Mouse (Mus musculus): ENCODE measurements around the gene Rora.

Rora gene

DNA sequence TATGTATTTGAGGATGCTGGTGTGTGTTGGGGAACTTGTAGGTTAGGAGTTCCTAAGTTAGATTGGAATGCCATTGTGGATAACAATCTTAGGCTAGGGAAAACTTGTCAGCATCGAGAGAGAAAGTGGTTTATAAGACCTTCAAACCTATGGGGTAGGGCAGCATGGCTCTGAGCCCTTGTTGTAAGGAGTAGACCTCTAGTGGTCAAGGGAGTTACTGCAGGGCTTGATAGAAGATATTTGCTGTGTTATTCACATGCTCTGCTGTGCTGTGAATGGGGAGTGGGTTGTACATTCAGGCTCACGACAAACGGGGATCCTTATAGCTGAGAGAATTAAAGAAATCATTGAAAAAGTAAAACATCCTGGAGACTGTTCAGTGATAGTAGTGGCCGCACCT is 35.8 kb downstream of the Rora start:
- DNase-seq, result no peak

DNA sequence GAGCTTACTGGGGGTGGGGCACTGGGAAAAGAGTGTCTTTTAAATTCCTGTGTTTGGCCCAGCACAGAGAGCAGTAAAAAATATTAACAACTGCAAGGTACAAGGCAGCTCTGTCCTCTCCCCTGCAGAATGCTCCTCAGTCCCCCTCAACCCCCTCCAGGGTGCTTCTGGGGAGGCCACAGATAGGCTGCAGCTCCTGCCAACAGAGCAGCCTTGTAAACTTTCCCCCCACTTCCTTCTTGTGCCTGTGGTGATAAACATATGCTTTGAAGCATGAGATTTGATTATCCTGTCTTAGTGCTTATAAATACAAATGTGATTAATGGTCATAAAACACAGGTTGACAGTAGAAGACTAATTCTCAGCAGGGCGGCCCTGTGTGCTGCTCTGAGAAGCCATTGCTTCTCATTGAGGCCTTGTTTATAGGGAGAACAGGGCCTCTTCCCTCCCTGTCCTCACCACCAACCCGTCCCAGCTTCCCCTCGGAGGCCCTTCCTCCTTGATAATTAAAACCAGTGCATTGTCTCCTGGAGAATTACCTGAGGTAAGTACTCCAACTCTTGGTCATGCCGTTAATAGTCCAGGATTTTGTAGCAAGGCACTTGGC is 41.4 kb downstream of the Rora start:
- no peak for DNase-seq

DNA sequence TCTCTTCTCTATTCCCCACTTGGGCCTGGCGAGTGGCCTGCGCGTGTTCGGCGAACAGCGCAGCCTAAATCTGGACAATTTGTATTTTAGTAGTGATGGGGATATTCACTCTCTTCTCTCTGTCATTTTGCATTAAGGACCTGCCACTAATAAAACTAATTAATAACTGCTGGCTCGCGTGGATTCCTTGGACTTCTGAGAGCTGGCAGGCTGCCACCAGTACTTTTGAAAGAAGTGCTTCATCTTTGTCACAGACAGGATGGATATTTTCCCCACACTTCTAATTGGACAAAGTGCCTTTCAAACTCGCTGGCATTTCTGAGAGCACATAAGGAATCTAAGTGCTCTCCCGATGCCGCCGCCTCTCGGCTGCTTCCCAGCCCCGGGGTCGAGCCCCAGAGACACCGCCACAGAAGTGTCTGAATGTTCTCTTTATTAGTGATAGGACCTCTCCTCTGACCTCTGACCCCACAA is 41.9 kb downstream of the Rora start:
- no peak for DNase-seq

DNA sequence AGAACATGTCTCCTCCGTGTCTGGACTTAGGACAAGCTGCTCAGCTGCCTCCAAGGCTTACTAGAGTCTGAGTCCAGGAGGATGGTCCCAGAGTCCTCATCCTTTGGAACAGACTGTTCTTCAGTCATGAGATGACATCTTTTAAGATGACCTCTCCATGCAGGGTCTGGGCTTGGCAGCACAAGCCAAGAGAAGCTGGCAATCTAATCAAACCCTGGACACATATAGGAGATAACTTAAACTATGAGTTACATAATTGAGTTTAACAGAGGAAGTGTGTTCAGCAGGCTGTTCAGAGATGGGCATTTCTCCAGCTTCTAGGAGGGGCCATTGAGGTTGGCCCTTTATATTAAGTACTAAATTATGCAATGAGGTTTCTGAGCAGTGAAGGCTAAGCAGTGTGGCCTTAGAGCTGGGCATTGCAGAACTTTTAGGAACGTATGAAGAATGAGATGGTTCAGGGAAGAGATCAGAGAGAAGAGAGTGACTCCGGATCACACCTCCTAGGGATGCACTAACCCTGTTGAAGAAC is 42.9 kb downstream of the Rora start:
- DNase-seq, result no peak

- no peak for DNase-seq
These were observed 45.8 kb downstream of the Rora start for GRCm38 (mm10) chr9:68699341-68699740.

- DNase-seq, result no peak
These were observed 46.3 kb downstream of the Rora start for GRCm38 (mm10) chr9:68699856-68700255.

DNA sequence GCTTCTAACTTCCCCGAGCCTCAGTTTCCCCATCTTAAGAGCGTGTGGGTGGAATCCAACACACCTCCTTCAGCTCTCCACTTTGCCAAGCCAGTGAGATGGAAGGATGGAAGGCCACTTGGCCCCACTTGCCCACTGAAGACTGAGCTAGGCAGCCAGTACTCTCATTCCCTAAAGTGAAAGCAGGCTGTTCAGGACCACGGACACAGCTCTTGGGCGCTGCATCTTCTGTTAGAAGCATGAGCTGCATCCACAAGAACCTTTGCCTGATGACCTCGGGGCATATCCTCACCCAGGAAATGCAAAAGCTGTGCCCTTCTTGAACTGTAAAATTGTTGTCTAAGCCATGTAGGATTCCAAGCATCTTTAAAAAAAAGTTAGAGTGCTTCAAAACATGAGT is 54.0 kb downstream of the Rora start:
- DNase-seq, result no peak

DNA sequence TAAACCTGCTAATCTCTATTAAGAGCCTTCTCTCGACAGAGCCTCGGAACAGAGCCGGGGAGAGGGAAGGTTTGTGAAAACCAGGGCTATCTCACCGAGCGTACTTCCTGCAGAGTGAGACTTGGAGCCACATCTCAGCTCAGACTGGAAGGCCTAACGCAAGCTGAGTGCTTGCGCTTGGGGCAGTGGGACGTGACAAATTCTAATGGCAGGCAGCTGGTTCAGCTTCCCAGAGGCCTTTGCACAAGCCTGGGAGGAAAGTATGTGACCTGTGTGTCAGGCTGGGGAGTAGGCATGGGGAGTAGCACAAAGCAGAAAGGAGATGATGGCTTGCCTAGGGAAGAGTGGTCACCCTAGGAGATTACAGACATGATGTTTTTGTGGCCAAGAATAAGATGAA is 55.6 kb downstream of the Rora start:
- no peak for DNase-seq

DNA sequence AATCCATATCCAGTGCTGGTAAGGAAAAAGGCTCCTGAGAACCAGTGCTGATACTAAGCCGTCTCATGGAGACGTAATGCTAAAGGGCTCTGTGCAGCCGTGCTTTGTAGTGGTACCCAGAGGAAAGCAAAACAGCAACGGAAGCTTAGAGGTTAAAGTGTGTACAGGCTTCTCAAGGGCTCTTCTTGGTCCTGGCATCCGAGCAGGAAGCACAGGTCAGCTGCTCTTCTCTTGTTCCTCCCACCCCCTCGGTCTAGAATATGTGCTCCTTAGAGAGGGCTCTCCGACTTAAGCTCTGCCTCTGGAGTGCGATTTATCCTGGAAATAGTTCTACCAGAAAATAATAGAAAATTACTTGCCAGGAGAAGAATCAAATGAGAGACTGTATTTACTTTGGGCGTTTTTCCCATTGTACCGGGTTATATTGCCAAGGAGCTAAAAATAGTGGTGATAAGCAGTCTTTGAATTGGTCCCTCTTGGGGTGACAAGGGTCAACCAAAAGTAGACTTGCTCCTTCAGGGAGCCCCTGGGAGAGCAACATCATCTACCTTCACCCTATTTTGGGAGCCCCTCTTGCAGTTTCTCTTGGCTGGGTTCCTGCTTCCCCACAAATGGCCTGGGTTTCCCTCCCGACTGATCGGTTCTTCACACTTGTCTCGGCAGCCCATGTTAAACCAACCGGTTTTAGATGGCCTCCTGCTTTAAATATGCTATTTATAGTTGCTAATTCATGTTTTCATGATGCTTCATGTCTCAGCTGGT is 57.5 kb downstream of the Rora start:
- DNase-seq, result no peak

GRCm38 (mm10) chr9:68716961-68717360 is 63.4 kb downstream of the Rora start:
- peak; percentile 3 to 5 for DNase-seq

- DNase-seq, result no peak
These were observed 64.8 kb downstream of the Rora start for GRCm38 (mm10) chr9:68718427-68718826.

GRCm38 (mm10) chr9:68719286-68719685 is 65.7 kb downstream of the Rora start:
- DNase-seq, result no peak

DNA sequence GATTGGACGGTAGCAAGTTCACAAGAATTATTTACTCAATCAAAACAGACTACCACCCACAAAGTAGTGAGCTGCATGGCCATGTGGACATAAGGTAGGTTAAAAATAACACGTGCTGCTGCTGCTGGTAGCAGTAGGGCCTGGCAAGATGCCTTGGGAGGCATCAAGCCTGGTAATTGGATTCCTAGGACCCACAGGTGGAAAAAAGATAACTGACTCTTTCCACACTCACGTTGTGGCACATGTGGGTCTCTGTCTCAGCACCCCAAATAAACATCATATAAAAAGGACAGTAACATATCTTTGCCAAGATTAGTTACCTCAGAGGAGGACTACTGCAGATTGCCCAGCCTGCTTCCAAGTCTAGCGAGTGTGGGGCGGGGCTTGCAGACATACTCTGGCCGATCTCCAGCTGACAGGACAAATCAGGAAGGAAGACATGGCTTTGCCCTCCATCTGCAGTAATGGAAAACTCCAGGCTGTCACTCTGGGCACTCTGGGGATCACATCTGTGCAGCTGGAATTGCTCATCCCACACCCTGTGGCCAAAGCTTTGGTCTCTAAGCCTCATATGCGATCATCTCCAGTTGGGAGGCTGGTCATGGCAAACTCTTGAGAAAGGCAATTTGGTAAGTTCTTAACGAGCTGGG is 71.2 kb downstream of the Rora start:
- DNase-seq, result no peak

GRCm38 (mm10) chr9:68727166-68727855 is 73.7 kb downstream of the Rora start:
- DNase-seq, result no peak

DNA sequence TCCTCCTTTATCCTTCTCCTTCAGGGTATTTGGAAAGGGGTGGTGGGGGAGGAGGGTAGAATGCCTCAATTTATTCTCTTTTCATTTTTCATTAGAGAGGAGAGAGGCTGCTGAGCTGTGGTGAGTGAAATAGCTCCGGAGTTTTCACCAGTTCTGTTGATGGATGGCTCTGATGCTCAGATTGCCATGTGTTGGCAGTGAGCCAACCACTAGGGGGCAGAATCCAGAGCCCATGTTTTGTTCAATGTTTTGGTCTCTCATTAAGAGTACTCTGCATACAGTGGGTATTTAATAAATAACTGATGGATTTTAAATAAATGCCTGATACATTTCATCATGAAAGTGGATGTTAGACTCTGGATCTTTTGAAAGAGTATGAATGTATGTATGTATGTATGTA is 77.9 kb downstream of the Rora start:
- no peak for DNase-seq

- no peak for DNase-seq
These were observed 79.3 kb downstream of the Rora start for GRCm38 (mm10) chr9:68732929-68733328.

GRCm38 (mm10) chr9:68735886-68736285 is 82.3 kb downstream of the Rora start:
- DNase-seq, result no peak

DNA sequence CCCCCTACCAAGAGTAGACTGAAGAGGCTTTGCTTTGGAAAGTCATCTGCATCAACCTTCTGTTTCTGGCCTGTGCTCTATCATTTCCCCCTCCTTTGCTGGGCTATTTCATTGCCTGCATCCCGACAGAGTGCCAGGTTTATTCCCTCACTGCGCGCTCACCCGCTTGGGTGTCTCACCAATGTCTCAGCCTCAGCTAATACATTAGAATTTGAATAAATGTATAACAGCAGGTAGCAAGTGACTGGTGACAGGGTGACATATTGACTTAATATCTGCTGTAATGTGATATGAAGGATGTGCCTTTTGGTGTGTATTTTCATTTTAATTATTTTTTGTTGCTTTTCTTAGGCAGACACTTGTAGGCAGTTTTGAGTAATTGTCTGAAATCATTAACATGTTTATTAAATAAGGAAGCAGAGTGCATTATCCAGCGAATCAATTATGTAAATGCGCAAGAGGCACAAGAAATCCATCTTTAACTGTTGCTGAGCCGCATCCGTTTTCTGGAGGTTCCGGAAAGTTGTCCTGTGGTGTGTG is 83.7 kb downstream of the Rora start:
- DNase-seq, result no peak

GRCm38 (mm10) chr9:68745931-68746646 is 92.5 kb downstream of the Rora start:
- no peak for DNase-seq

- DNase-seq, result no peak
These were observed 103.4 kb downstream of the Rora start for GRCm38 (mm10) chr9:68756976-68757375.

GRCm38 (mm10) chr9:68759324-68759723 is 105.7 kb downstream of the Rora start:
- no peak for DNase-seq

GRCm38 (mm10) chr9:68760329-68760728 is 106.7 kb downstream of the Rora start:
- DNase-seq, result no peak

Data from thymus, postnatal 36 days (tissue).